Mouse (Mus musculus): ENCODE results near the gene Csf2rb2. TPM values are rescaled to one million over a fixed set of nuclear protein-coding genes. Genes with fewer than 3 reads are reported as not detected.
"Not testable (repeated sequence)": the region's sequence is repeated elsewhere in the genome, so short reads cannot be mapped to it uniquely, and the experiment has no call there.

The Csf2rb2 gene
- under 1 TPM; 0.64 to 0.72 TPM for total RNA-seq (2021)
- long read RNA-seq, experiment 1, result 0 reads
- long read RNA-seq, experiment 2, result 0 reads

DNA sequence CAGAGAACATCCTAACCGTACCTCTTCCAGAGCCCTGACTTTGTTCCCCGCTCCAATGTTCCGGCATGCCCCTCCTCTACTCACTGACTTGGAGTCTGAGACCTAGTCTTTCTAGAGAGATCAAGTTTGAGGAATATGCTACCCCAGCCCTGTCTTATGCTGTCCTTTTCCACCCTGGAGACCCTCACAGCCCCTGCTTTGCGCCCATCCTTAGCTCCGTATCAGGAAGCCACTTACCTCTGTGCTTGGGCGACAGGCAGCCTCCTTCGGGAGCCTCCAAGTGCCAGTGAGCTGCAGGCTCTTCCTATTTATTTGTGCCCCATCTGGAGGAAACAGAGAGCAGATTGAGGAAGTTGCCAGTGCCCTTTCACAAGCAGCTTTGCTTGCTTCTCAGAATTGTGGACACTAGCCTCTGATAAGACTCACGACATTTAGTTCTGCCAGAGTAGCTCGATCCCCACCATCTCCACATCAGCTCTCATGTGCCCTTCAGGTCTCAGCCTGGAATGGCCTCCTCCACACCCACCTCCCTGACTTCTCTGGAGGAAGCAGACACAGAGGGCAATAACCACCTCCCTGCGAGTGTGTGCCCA is at the start of gene Csf2rb2:
Gene Csf2rb2 (minus strand): TSS at position 381 of the 593 bp plus-strand sequence.
- intact Hi-C loops (cut with DNase I), result no loop called here
- peak in 1 of 2 experiments; percentile 4 for DNase-seq (ENCODE audit: low spot score in 2 of 2)

DNA sequence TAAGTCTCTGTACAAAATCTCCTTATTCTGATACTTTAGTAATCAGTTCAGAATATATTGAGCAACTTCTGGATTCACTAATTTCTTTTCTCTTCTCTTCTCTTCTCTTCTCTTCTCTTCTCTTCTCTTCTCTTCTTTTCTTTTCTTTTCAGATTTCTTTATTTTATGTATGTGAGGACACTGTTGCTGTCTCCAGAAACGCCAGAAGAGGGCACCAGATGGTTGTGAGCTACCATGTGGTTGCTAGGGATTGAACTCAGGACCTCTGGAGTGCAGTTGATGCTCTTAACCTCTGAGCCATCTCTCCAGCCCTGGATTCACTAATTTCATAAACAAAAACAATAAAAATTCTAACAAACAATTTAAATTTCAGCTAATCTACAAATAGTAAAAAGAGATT is 49.4 kb upstream of the Csf2rb2 start:
- DNase-seq (ENCODE audit: low spot score in 2 of 2), result peak; percentile 60 to 73

DNA sequence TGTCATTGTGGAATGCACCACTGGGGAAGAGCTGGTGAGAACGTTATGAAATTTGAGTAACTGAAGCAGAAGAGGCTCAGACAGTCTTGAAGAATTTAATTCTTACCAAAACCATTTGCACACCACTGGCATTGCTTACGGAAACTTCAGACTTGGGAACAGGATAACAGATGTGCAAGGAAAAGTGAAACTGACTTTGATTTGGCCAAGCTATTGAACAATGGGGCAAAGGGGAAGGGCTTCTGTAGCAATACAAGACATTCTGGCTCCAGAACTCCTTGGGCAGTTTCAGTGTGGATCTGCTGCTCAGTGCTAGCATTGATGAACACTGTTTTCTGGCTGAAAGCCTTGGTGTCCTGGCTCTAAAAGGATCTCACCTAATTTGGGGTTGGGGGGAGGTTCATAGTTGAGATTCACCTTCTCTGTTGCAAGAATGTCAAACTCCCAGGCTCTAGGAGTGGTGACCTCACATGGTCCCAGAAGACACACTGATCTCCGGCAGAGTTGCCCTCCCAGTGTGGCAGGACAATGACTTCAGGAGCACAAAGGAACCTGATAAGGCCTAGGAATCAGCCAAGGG is 46.2 kb upstream of the Csf2rb2 start:
- intact Hi-C loops (cut with DNase I), result loop anchor here (10.0 kb wide), 1 partner anchor 183 kb away; the partner anchor contains the start of gene C1qtnf6
- no peak for DNase-seq (ENCODE audit: low spot score in 2 of 2)

More for the DNA sequence above, 49.4 kb upstream of the Csf2rb2 start:
- intact Hi-C loops (cut with DNase I), result loop anchor here (2.0 to 10.0 kb wide), 2 partner anchors 68 to 180 kb away; partner anchors contain the start of gene C1qtnf6

DNA sequence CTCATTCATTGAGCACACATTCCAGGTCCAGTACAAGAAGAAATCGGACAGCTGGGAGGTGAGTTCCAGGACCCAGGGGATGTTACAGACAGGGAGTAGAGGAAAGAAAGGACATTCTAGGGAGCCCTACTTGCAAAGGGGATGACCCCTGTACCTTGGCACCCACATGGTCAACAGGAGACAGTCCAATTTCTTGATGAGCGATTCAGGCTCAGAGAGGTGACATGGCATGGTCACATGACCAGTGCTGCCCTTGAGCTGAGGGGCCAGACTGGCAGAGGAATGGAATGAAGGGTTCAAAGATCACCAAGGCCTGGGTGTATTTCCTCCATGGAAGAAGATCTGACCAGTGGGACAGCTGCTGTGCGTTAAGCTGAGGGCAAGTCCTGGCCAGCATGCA is 39.0 kb upstream of the Csf2rb2 start:
- DNase-seq (ENCODE audit: low spot score in 2 of 2), result no peak
- intact Hi-C loops (cut with DNase I), result no loop called here

DNA sequence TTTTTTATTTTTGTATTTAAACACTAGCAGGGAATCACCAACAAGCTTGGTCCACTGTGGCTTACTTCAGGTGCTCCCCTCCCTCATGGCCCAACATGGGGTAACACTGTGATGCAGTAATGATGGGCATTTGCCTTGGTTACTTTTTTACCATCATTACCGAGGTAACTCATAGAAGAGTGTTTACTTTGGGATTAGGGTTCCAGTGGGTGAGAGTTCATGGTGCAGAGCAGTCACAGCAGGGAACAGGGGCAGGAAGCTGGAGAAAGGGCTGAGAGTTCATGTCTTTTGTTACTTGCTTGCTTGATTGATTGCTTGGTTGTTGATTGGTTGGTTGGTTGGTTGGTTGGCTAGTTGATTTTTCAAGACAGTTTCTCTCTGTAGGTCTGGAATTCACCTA is 38.2 kb upstream of the Csf2rb2 start:
- intact Hi-C loops (cut with DNase I), result no loop called here
- DNase-seq (ENCODE audit: low spot score in 2 of 2), result no peak

- intact Hi-C loops (cut with DNase I), result loop anchor here (1.0 kb wide), 1 partner anchor 84 kb away; no protein-coding TSS in a partner anchor
- not testable (repeated sequence) for DNase-seq (ENCODE audit: low spot score in 2 of 2)
These were observed 35.4 kb upstream of the Csf2rb2 start for GRCm38 (mm10) chr15:78340919-78341318.

GRCm38 (mm10) chr15:78339627-78340423 is 34.3 kb upstream of the Csf2rb2 start:
- peak; percentile 55 to 72 for DNase-seq (ENCODE audit: low spot score in 2 of 2)
- intact Hi-C loops (cut with DNase I), result loop anchor here (1.0 to 5.0 kb wide), 2 partner anchors 83 to 158 kb away; no protein-coding TSS in a partner anchor

- DNase-seq (ENCODE audit: low spot score in 2 of 2), result no peak
- intact Hi-C loops (cut with DNase I), result no loop called here
These were observed 28.9 kb upstream of the Csf2rb2 start for GRCm38 (mm10) chr15:78334380-78334779.

DNA sequence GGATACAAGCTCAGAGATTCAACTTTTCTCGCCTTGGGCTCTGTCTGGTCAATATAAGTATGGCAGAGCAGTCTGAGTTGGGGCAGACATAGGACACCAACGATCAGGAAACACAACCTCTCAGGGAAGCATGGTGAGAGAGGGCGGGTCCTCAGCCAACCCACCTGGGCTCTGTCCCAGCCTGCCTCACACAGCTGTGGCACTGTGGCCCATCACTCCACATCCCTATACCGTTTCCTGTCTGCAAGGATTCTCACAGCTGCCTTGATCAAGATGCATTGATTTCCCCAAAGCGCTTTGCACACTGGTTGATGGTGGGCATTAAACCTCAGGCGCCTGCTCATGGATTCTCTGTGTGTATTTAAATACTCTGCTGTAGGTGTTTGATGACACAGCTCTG is 27.5 kb upstream of the Csf2rb2 start:
- no peak for DNase-seq (ENCODE audit: low spot score in 2 of 2)
- intact Hi-C loops (cut with DNase I), result no loop called here

GRCm38 (mm10) chr15:78331523-78332340 is 26.2 kb upstream of the Csf2rb2 start:
- DNase-seq (ENCODE audit: low spot score in 2 of 2), result no peak
- intact Hi-C loops (cut with DNase I), result no loop called here

DNA sequence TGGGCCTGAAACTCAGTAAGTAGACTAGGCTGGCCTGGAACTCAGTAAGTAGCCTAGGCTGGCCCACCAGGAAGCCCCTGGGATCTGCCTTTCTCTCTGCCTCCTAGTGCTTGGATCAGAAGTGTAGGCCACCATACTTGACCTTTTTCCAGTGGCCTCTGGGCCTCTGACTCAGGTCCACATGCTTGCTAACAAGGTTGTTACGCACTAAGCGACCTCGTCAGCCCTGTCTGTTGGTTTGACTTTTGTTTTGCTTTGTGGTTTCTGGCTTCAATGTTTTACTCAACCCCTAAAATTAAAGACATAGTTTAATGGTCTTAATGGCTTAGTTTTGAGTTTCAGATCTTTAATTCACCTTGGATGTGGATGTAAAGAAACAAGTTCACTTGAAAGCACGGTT is 25.2 kb upstream of the Csf2rb2 start:
- intact Hi-C loops (cut with DNase I), result no loop called here
- no peak for DNase-seq (ENCODE audit: low spot score in 2 of 2)

GRCm38 (mm10) chr15:78329972-78330371 is 24.5 kb upstream of the Csf2rb2 start:
- not testable (repeated sequence) for DNase-seq (ENCODE audit: low spot score in 2 of 2)

GRCm38 (mm10) chr15:78328520-78329097 is 23.1 kb upstream of the Csf2rb2 start:
- no peak for DNase-seq (ENCODE audit: low spot score in 2 of 2)
- intact Hi-C loops (cut with DNase I), result no loop called here

More at GRCm38 (mm10) chr15:78329972-78330371, 24.5 kb upstream of the Csf2rb2 start:
- intact Hi-C loops (cut with DNase I), result not testable (repeated sequence)

- intact Hi-C loops (cut with DNase I); DNase-seq (ENCODE audit: low spot score in 2 of 2): not testable (repeated sequence)
These were observed 22.3 kb upstream of the Csf2rb2 start for GRCm38 (mm10) chr15:78327753-78328341.

DNA sequence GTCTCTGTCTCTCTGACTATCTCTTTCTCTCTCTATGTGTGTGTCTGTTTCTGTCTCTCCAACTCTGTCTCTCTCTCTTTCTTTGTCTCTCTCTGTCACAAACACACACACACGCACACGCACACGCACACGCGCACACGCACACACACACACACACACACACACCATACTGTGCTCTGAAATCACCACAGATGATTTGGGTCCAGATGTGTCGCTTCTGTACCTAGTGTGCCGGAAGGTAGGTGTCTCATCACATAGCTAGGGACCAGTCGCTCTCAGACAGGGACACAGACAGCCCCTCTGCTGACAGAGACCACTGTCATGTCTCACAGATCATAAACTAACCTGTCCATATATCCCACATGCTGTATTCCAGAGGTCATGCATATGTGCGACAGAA is 21.2 kb upstream of the Csf2rb2 start:
- DNase-seq (ENCODE audit: low spot score in 2 of 2), result no peak
- intact Hi-C loops (cut with DNase I), result no loop called here

DNA sequence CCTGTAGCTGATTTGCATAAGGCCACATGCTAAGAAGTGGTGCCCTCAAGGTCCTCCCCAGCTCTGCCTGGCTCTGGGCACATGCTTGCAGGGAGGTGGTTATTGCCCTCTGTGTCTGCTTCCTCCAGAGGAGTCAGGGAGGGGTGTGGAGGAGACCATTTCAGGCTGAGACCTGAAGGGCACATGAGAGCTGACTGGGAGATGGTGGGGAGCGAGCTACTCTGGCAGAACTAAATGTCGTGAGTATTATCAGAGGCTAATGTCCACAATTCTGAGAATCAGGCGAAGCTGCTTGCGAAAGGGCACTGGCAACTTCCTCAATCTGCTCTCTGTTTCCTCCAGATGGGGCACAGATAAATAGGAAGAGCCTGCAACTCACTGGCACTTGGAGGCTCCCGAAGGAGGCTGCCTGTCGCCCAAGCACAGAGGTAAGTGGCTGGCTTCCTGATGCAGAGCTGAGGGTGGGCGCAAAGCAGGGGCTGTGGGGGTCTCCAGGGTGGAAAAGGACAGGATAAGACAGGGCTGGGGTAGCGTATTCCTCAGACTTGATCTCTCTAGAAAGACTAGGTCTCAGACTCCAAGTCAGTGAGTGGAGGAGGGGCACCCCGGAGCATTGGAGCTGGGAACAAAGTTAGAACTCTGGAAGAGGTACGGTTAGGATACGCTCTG is 20.3 kb upstream of the Csf2rb2 start, which contains the start of gene Csf2rb:
Gene Csf2rb (plus strand): TSS at position 82 of the 669 bp plus-strand sequence.
- DNase-seq (ENCODE audit: low spot score in 2 of 2), result no peak
- intact Hi-C loops (cut with DNase I), result no loop called here

DNA sequence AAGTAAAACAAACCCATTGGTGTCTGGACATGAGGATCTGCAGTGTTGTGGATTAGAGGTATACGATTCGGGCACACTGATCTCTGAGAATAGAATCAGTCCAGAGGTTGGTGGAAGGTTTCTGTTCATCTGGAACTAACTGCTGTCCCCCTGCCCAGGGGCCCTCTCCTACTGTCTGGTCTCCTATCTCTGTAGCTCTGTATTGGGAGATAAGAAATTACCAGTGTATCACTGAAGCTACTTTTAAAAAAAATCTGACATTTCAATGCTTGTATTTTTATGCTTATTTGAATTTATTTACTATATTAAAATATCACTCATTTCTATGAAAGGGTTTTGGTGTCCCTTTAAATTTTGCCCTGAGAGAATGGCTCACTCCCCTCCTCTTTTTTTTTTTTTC is 18.8 kb upstream of the Csf2rb2 start:
- DNase-seq (ENCODE audit: low spot score in 2 of 2), result no peak
- intact Hi-C loops (cut with DNase I), result no loop called here

DNA sequence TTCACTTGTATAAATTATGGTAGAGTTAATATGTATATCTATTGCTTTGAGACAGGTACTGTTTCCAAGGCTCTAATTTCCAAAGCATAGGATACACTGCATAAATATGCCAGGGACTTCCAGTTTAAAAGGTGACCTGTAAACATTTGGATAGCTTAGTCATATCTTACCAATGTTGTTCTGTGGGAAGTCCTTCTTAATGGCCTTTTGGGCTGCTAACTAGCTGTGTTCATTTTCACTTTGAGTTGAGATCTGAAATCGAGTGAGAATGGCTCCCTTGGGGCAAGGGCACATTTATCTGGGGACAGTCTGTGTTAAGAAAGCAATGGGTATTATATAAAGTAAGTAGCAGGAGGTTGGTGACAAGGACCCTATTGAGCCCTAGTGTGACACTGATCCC is 17.8 kb upstream of the Csf2rb2 start:
- intact Hi-C loops (cut with DNase I), result no loop called here
- DNase-seq (ENCODE audit: low spot score in 2 of 2), result no peak

All from left cerebral cortex, postnatal 14 days (tissue).